Mouse (Mus musculus) bone marrow macrophage, adult 2 months (primary cell): ENCODE results near the gene Rffl. TPM values are rescaled to one million over a fixed set of nuclear protein-coding genes. Genes with fewer than 3 reads are reported as not detected.

Experiments used
- H3K27ac ChIP-seq: 2 replicates; pipeline ENCODE4 v1.5.1; 2012; ENCODE audit warnings: low read depth, low read length; ENCODE audit not compliant: insufficient read depth
- H3K4me1 ChIP-seq: 2 replicates; pipeline ENCODE4 v1.6.1; 2012; ENCODE audit warnings: low read length; ENCODE audit not compliant: control insufficient read depth, insufficient read depth
- H3K4me3 ChIP-seq: 2 replicates; pipeline ENCODE4 v1.5.1; 2012; ENCODE audit warnings: mild to moderate bottlenecking, low read length, moderate library complexity; ENCODE audit not compliant: insufficient read depth
- CTCF ChIP-seq: IDR thresholded peaks from 2 replicates; pipeline ENCODE4 v1.5.1; 2012; ENCODE audit warnings: low read depth, mild to moderate bottlenecking, low read length, moderate library complexity
- POLR2A ChIP-seq: IDR thresholded peaks from 2 replicates; pipeline ENCODE4 v1.6.1; 2012; ENCODE audit warnings: mild to moderate bottlenecking, low read depth, low read length, borderline replicate concordance
- polyA plus RNA-seq: library from polyadenylated mRNA; stranded (reverse); fragments of >200 nt; gene quantifications from 2 replicates; pipeline ENCODE4 v1.2.4, GENCODE M21; 2012; ENCODE audit not compliant: missing spikeins, insufficient read depth, insufficient read length

Rffl gene
- polyA plus RNA-seq, 1 experiment, result 12.7 TPM

DNA sequence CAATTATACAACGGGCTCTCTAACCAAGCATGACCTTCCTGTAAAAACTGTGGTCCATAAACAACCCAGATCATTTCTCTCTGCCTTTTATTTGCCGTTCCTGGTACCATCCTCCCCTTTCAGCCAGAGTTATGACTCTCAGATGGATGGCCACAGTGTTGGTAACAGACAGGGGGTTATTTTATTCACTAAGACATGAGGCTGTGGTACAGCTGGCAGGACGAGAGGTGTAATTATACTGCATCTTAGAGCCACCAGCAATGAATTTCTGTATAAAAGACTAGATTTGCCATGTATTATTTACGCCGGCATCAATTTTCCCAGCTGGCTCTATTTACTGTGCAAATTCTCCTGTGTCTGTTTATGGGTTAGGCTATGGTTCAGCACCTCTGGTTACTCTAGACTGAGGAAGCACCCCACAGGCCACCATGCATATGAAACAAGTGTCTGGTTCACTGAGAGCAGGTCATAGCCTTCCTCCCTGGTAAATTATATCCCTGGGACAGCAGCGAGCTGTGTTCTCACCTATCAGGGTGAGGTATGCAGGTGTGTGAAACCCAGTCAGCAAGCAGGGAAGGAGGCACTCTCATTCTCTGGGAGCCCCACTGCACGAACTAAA is 6.8 kb upstream of the Rffl start:
- no peak for TF ChIP-seq CTCF
- TF ChIP-seq POLR2A, result no peak
- no peaks in the 10 kb centered on the region for H3K4me1 ChIP-seq
- H3K27ac ChIP-seq, result no peak overlapping the region
- no peak overlapping the region for H3K4me3 ChIP-seq

DNA sequence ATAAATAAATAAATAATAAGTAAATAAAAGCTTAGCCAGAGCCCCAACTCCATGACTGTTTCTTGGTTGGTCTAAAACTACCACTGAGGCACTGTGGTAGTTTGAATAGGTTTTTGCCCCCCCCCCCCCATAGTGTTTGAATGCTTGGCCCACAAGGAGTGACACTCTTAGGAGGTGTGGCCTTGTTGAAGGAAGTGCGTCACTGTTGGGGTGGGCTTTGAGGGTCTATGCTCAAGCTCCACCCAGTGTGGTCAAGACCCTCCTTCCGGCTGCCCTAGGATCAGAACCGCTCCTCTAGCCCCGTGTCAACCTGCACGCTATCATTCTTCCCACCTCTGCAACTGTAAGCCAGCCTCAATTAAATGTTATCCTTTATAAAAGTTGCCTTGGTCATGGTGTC is 4.6 kb upstream of the Rffl start:
- H3K4me1 ChIP-seq, result no peaks in the 10 kb centered on the region
- no peak overlapping the region for H3K4me3 ChIP-seq
- TF ChIP-seq CTCF, result no peak
- TF ChIP-seq POLR2A, result no peak
- H3K27ac ChIP-seq, result no peak overlapping the region

DNA sequence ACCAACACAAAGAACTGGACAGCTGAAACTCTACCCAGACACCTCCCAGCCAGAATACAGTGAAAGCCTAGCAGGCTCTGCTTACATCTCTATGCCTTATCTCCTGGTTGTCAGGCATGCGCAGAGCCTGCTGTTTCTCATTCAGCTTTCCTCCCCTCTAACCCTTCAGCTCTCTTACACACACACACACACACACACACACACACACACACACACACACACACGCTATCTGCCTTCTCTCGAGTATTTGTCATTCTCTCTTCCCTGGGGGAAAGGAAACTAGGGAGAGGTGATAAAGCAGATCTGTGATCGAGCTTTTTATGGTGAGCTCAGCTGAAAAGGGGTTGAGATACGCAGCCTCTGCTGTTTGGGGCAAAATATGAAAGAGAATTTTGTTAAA is 3.9 kb upstream of the Rffl start:
- no peaks in the 10 kb centered on the region for H3K4me1 ChIP-seq
- no peak overlapping the region for H3K27ac ChIP-seq
- TF ChIP-seq CTCF (no peak), POLR2A (no peak)
- H3K4me3 ChIP-seq, result no peak overlapping the region

GRCm38 (mm10) chr11:82870173-82871030 is 608 bp downstream of the Rffl start:
- no peak for TF ChIP-seq CTCF
- no peak for TF ChIP-seq POLR2A
- peak overlapping the region; percentile 90 for H3K27ac ChIP-seq
- peak overlapping the region; percentile 84 for H3K4me3 ChIP-seq
- H3K4me1 ChIP-seq, result peaks cover 22% of the 10 kb centered on the region

DNA sequence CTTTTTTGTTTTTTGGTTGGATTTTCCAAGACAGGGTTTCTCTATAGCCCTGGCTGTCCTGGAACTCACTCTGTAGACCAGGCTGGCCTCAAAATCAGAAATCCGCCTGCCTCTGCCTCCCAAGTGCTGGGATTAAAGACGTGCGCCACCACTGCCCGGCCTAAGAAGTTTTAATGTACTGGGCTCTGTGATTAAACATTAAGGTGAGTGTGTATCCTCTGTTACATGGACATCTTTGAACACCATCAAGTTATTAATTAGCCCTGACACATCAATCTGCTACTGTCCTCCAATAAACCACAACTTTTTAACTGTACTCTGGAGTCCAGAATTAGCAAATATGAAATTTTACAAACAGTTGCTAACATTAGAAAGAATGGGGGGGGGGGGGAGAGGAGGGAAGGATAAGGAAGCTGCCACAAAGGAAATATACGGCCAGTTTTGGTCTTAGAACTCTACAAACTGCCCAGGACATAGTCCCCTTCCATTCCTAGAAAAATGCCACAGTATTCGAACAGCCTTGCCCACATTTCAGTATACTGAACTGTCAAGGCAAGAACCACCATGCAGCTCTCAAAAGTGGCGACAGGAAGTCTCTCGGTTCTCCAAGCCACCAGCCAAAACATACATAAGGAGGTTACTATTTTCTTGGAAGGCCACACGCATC is 1.4 kb downstream of the Rffl start:
- TF ChIP-seq POLR2A, result no peak
- TF ChIP-seq CTCF, result no peak
- H3K27ac ChIP-seq, result peak overlapping the region; percentile 69
- H3K4me3 ChIP-seq, result peak overlapping the region; percentile 48
- H3K4me1 ChIP-seq, result peaks cover 22% of the 10 kb centered on the region

DNA sequence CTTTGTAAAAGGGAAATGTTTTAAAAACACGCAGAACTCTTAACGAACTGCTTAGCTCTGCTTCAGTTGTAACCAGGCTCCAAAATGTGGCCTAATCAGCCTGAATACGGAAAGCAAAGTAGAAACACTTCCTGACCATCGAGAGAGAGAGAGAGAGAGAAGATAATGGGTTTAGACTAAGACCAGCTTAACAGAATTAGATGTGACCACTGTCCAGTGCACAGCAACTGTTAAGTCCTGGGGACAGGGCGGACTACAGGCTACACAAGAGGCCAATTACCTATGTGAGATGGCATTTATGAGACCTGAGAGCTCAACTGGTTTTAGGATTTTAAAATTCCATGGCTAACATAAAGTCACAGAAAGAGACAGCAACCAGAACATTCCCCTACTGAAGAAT is 3.1 kb downstream of the Rffl start:
- Histone ChIP-seq H3K27ac (no peak overlapping the region), H3K4me1 (peaks cover 22% of the 10 kb centered on the region), H3K4me3 (no peak overlapping the region)
- no peak for TF ChIP-seq POLR2A
- no peak for TF ChIP-seq CTCF

- no peak overlapping the region for H3K4me3 ChIP-seq
- no peak for TF ChIP-seq POLR2A
- H3K27ac ChIP-seq, result no peak overlapping the region
- peaks cover 22% of the 10 kb centered on the region for H3K4me1 ChIP-seq
Measured at GRCm38 (mm10) chr11:82866850-82867564, 4.0 kb downstream of the Rffl start.

GRCm38 (mm10) chr11:82865957-82866356 is 5.1 kb downstream of the Rffl start:
- Histone ChIP-seq H3K4me3 (no peak overlapping the region), H3K4me1 (peaks cover 22% of the 10 kb centered on the region), H3K27ac (no peak overlapping the region)
- TF ChIP-seq CTCF (no peak), POLR2A (no peak)

DNA sequence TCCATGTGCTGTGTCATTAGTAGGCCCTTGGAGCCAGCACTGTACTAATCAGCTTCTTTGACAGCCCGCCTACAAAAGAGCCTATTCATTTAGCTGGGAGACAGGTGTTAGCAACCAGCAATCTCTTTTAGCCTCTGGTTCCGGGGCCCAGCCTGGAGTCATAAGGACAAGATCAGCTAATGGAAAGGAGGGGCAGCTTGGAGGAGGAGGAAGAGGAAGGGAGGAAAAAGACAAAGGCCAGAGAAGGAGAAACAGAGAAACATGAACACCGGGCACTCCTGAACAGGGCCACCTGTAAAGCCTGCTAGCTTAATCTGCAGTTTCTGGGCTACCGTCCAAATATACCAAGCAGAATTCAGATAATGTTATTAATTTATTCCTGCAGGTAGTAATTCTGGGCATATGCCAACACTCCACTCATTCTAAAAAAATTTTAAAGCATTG is 7.5 kb downstream of the Rffl start:
- Histone ChIP-seq H3K4me1 (peaks cover 21% of the 10 kb centered on the region), H3K4me3 (no peak overlapping the region), H3K27ac (no peak overlapping the region)
- TF ChIP-seq CTCF (no peak), POLR2A (no peak)
